Comparison of ENCODE assay signal across 15 mouse cellular contexts in the genomic region with DNA sequence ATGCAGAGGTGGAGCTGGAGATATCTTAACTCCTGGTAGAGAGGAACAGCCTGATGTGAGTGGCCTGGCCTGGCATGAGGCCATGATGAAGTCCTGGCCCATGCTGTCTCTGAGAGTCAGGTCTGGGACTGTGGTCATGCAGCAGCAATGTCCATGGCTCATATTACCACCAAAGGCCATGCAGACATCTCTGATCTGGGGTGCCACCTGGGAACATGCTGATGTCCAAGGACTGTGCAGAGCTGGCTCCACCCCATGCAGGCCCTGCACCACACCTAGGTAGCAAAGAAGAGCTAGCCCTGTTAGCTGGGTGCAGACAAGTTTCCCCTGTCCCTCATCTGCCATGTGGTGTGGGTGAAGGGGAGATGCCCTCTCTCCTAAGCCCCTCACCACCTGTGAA.
"Had no signal": no experiment of that assay in that cellular context is flagged by ENCODE, and none has a peak within 500 bp of the region (broad histone marks: within the 10 kb centered on the region; RNA-seq: fewer than 3 reads in every experiment).

No protein-coding gene starts in this region.

- H3K4me3 ChIP-seq: kidney, embryonic 15.5 days; limb, embryonic 13.5 days; liver, embryonic 15.5 days; neural tube, embryonic 12.5 days had no signal

- H3K4me1 ChIP-seq: kidney, embryonic 15.5 days; limb, embryonic 13.5 days; liver, embryonic 15.5 days; neural tube, embryonic 12.5 days had no signal

- DNase-seq: kidney, adult 2 months; kidney, postnatal 25 days; layer of hippocampus, adult 9-11 months; lung, adult 2 months; lung, postnatal 14 days; midbrain, embryonic 14.5 days; thymus, postnatal 4 days had no signal

- H3K27me3 ChIP-seq: kidney, embryonic 15.5 days; limb, embryonic 13.5 days; liver, embryonic 15.5 days; neural tube, embryonic 12.5 days had no signal

- H3K36me3 ChIP-seq: kidney, embryonic 15.5 days; limb, embryonic 13.5 days; liver, embryonic 15.5 days; neural tube, embryonic 12.5 days had no signal

- ATAC-seq: intestine, embryonic 16.5 days had no signal

- H3K4me2 ChIP-seq: kidney, embryonic 15.5 days; limb, embryonic 13.5 days; liver, embryonic 11.5 days; liver, embryonic 15.5 days; neural tube, embryonic 12.5 days had no signal

- H3K27ac ChIP-seq: kidney, embryonic 15.5 days; limb, embryonic 13.5 days; liver, embryonic 15.5 days; macrophage; neural tube, embryonic 12.5 days; stomach, postnatal 0 days had no signal

- H3K9ac ChIP-seq: kidney, embryonic 15.5 days; limb, embryonic 13.5 days; liver, embryonic 15.5 days; neural tube, embryonic 12.5 days had no signal

- H3K9me3 ChIP-seq: kidney, embryonic 15.5 days; limb, embryonic 13.5 days; liver, embryonic 15.5 days; neural tube, embryonic 12.5 days had no signal
